In genomic region chr3:141931372-141932092, GRCm38 (mm10) we compare ENCODE assay signal across 8 mouse cellular contexts.
DNase-seq lines count a peak whose midpoint lies in the region; ATAC-seq and TF ChIP-seq lines count a peak whose summit lies in the region.

No protein-coding gene starts in this region.

- no peak for TF ChIP-seq POLR2A in limb, embryonic 14.5 days (IDR thresholded peaks at IDR 0.05; ENCODE audit: borderline replicate concordance, extremely low read depth, insufficient read depth, insufficient read length)

- peak overlapping the region; percentile 49 for H3K4me2 ChIP-seq in forebrain, embryonic 16.5 days (ENCODE audit: low read length)
- peak overlapping the region; percentile 32 for H3K4me2 ChIP-seq in limb, embryonic 14.5 days (replicated peaks; ENCODE audit: low read depth, low read length, severe bottlenecking)
- H3K4me2 ChIP-seq in neural tube, embryonic 12.5 days (replicated peaks) = peak overlapping the region; percentile 60

- peak overlapping the region; percentile 45 for H3K9ac ChIP-seq in forebrain, embryonic 16.5 days (replicated peaks; ENCODE audit: low read depth, low read length)
- H3K9ac ChIP-seq in limb, embryonic 14.5 days (ENCODE audit: low read depth, low read length, severe bottlenecking) = peak overlapping the region; percentile 34; the same call in 1 of the 2 replicates
- H3K9ac ChIP-seq in neural tube, embryonic 12.5 days = peak overlapping the region; percentile 42; the same call in 1 of the 2 replicates

- WGBS in forebrain, embryonic 16.5 days = 2% methylated on average over 10 of the region's 10 CpGs
- 12% methylated on average over 10 of the region's 10 CpGs for WGBS in limb, embryonic 14.5 days
- WGBS in neural tube, embryonic 12.5 days = 2% methylated on average over 10 of the region's 10 CpGs

- peak; percentile 54 for ATAC-seq in forebrain, embryonic 16.5 days
- peak; percentile 42; the same call in 1 of the 2 replicates for ATAC-seq in limb, embryonic 14.5 days (ENCODE audit: low FRiP score, low read depth)
- ATAC-seq in neural tube, embryonic 12.5 days (ENCODE audit: low FRiP score, low read depth) = peak; percentile 66

- no peaks in the 10 kb centered on the region for H3K9me3 ChIP-seq in forebrain, embryonic 16.5 days (ENCODE audit: control insufficient read depth, low read length)
- no peaks in the 10 kb centered on the region for H3K9me3 ChIP-seq in limb, embryonic 14.5 days (ENCODE audit: control insufficient read depth, low read length)
- H3K9me3 ChIP-seq in neural tube, embryonic 12.5 days = no peaks in the 10 kb centered on the region

- no peaks in the 10 kb centered on the region for H3K36me3 ChIP-seq in forebrain, embryonic 16.5 days (ENCODE audit: control insufficient read depth, insufficient read depth)
- H3K36me3 ChIP-seq in limb, embryonic 14.5 days (ENCODE audit: control insufficient read depth, insufficient read depth, low read length) = no peaks in the 10 kb centered on the region
- H3K36me3 ChIP-seq in neural tube, embryonic 12.5 days = no peaks in the 10 kb centered on the region

- peak; percentile 11 for DNase-seq in layer of hippocampus, adult 11-12 months (ENCODE audit: low spot score)
- no peak for DNase-seq in layer of hippocampus, adult 9-10 months (ENCODE audit: low spot score)
- peak; percentile 60 to 65 for DNase-seq in cerebellum, postnatal 10 days
- peak; percentile 28 for DNase-seq in limb, embryonic 14.5 days (ENCODE audit: low spot score)
- DNase-seq in urinary bladder, postnatal 36 days (ENCODE audit: low spot score in 2 of 2) = no peak
- DNase-seq in adrenal gland, postnatal 14 days = no peak

- no peaks in the 10 kb centered on the region for H3K27me3 ChIP-seq in forebrain, embryonic 16.5 days (replicated peaks; ENCODE audit: control insufficient read depth, insufficient read depth, low read length)
- no peaks in the 10 kb centered on the region for H3K27me3 ChIP-seq in limb, embryonic 14.5 days (ENCODE audit: control insufficient read depth, insufficient read depth, low read length)
- H3K27me3 ChIP-seq in neural tube, embryonic 12.5 days (replicated peaks) = no peaks in the 10 kb centered on the region

- peak overlapping the region; percentile 26 for H3K4me3 ChIP-seq in forebrain, embryonic 16.5 days (replicated peaks; ENCODE audit: low read length)
- peak overlapping the region; percentile 5 for H3K4me3 ChIP-seq in limb, embryonic 14.5 days (replicated peaks; ENCODE audit: low read length)
- peak overlapping the region; percentile 27 for H3K4me3 ChIP-seq in neural tube, embryonic 12.5 days

- peaks cover 27% of the 10 kb centered on the region for H3K4me1 ChIP-seq in forebrain, embryonic 16.5 days (replicated peaks; ENCODE audit: control insufficient read depth, insufficient read depth, low read length)
- peaks cover 20% of the 10 kb centered on the region for H3K4me1 ChIP-seq in limb, embryonic 14.5 days (ENCODE audit: control insufficient read depth, insufficient read depth, low read length)
- H3K4me1 ChIP-seq in neural tube, embryonic 12.5 days = peaks cover 40% of the 10 kb centered on the region

- H3K27ac ChIP-seq in forebrain, embryonic 16.5 days (ENCODE audit: low read length) = peak overlapping the region; percentile 44
- H3K27ac ChIP-seq in limb, embryonic 14.5 days (replicated peaks; ENCODE audit: low read depth, low read length) = no peak overlapping the region
- H3K27ac ChIP-seq in neural tube, embryonic 12.5 days = peak overlapping the region; percentile 59; the same call in 1 of the 2 replicates

Comparison
In these comparisons a context has a peak if more than half of its experiments do, and no peak if none do; other contexts are left out.
1. DNase-seq: peak in layer of hippocampus, adult 11-12 months (single experiment), cerebellum, postnatal 10 days (2 of 2) and limb, embryonic 14.5 days (single experiment); none in layer of hippocampus, adult 9-10 months (single experiment), urinary bladder, postnatal 36 days (0 of 2) and adrenal gland, postnatal 14 days (single experiment).
2. Peak in every context shown above with its lines, with median percentiles within 50 percentile points of each other: ATAC-seq, H3K4me2 ChIP-seq, H3K4me3 ChIP-seq and H3K9ac ChIP-seq.